Mouse (Mus musculus) mouse trophoblast stem cell (cell line): ENCODE results near the gene Slc13a5.

ENCODE experiments used
- in situ Hi-C, 2 experiments: fragments of 300-500 bp; cut with MseI, MboI; formaldehyde crosslinking; loops; 2 replicates in 1 of 2; 3 replicates in 1 of 2; pipeline ENCODE4 v1.15.1; 2025

Gene Slc13a5

DNA sequence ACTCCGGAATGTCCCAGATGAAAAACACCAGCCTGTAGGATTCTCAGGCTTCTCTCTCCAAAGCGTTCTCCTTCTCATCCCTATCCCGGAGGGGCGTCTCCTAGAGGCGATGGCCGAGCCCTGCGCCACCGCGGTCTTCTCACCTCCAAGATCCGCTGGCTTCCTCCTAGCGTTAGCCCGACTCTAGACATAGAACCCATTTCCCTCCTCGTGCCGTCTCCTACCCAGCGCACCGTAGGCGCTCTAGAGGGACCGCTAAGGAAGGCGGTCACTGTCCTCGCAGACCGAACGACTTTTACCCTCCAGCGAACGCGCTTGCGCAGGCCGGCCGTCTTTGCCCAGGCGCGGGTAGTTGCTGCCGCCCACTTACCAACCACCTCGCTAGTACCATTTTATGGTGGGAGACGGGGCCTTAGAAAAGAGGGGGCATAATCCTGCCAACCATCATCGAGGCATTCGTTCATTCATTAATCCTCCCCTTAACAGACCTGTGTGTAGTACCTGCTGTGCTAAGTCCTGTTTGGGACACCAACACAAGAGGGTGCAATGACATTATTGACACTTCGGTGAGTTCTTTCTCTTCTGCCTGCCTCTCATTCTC is at the start of gene Slc13a5:
Slc13a5 (minus strand) TSS at position 263 of the 601 bp plus-strand sequence.
- in situ Hi-C loops, result no loop called here

DNA sequence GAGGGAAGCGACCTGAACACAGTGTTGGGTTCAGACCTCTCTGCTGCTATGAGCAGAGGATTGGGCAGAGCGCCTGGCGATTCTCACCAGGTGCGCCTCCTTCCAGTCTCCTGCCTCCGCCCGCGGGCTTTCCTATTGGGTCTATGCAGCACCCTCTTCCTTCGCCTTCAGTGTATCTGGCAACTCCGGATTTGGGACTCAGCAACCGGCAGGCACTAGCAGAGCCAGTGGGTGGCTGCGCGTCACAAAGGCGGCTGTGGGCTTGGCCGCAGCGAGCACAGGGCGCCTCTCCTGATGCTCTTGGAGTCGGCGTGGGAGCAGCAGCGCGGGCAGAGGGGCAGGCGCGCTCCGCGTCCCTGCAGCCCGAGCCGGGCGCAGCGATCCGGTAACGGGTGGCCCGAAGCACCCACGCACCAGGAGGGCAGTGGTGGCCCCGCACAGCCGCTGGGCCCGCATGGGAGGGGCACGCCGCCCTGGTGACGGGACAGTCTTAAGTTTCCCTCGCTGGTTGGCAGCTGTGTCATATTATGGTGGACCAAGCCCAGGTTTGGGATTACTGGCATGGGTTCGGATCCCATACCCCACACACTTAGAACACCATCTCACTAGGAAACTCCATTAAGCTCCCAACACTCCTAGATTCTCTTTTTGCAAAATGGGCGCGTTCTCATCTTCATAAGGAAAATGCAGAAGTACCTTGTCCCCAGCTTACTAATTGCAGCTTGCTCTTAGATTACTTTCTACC is 47.3 kb upstream of the Slc13a5 start, which contains the start of gene Fbxo39:
Fbxo39 (plus strand) TSS at position 294 of the 745 bp plus-strand sequence.
- in situ Hi-C loops, result loop anchor here in 1 of 2 experiments (10.0 kb wide), 1 partner anchor 90 kb away; no protein-coding TSS in a partner anchor

DNA sequence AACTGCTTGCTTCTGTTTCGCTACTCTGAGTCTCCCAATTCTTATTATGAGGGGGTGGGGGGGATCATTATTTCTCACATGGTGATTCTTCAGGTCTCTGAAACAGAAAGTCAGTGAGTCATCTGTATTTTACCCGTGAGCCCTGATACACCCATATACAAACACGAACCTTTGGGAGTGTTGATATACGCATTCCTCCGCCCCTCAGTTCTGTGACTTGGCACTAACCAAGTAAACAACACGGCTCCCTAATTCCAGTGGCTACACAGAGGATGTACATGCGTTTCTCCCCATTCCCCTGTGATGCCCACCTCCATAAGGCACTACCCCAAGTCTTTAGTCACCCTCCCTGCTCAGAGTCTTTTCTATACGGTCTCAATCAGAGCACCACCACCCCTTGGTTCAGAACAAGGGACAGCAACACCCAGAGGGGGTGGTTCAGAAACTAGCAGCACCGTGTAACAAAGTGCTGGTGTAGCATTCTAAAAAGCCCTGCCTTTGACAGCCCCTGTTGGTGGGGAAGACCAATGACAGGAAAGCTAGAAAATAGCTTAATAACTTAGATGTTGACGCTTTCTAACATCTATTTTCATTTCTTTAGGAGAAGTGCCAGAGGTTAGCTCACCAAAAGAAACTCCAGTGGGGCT is 44.5 kb upstream of the Slc13a5 start:
- in situ Hi-C loops, result loop anchor here in 1 of 2 experiments (10.0 kb wide), 1 partner anchor 87 kb away; no protein-coding TSS in a partner anchor

DNA sequence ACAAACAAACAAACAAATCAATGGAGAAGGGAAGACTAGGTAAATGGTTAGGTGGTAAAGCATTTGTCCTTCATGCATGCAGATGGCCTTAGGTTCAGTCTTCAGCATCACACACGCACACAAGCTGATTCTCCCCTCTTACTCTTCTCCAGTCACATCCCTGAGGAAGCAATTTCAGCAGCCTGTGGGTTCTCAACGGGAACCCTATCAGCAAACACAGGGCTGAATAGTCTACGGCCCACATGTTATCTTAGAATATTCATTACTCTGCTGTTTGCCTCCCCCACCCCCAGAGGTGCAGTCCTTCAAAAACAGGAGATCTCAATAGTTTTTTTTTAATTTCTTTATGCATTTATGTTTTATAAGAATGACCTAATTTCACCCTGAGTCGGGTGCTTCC is 43.5 kb upstream of the Slc13a5 start:
- in situ Hi-C loops, result loop anchor here in 1 of 2 experiments (10.0 kb wide), 1 partner anchor 86 kb away; no protein-coding TSS in a partner anchor

DNA sequence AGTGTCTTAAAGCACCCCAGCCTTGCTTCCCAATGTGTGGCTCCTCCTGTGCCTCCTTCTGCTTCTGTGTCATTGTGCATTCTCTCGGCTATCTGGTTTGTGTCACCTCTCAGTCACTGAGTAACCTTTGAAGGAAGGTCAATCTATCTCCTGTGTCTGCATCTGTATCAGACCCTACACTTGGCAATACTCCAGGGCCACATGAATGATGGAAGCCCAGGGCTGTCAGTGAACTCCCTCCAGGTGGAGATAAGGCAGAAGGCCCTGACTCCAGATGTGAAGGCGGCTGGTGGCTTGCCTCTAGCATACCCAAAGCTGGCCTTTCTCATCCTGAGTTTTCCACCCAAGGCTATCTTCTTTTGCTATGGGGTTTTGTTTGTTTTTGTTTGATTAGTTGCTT is 42.0 kb upstream of the Slc13a5 start:
- in situ Hi-C loops, result no loop called here

DNA sequence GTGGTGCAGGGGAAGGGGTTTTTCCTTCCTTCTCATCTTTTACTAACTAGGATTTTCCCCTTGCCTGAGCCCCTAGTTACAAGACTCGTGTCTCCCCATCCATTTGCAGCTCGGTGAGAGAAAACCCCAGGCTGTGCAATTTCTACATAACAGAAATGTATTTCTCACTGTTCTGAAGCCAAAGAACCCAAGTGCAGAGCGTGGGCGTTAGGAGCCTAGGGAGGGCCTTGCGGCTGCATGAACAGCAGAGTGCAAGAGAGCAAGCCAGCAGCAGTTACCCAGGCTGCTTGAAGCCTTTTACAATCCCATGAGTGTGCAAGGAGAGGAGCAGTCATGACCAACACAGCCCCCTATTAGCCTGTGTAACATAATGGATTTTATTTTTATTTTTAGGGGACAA is 40.4 kb upstream of the Slc13a5 start:
- in situ Hi-C loops, result no loop called here

DNA sequence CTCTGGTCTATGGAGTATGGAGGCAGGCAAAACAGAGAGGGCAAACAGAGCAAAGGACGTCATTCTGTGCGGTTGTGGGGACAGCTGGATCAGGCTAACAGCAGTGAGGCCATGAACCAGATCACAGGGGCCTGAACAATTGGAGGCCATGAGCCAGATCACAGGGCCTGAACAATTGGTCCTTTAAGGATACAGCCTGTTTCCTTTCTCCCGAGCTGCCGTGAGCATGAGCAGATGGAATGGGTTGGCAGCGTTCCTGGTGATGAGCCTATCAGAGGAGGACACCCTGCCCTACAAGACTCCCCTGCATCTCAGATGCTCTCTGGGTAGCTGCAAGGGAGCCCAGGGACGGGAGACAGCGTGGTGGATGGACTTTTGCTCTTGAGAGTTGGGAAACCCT is 35.2 kb upstream of the Slc13a5 start:
- in situ Hi-C loops, result no loop called here

DNA sequence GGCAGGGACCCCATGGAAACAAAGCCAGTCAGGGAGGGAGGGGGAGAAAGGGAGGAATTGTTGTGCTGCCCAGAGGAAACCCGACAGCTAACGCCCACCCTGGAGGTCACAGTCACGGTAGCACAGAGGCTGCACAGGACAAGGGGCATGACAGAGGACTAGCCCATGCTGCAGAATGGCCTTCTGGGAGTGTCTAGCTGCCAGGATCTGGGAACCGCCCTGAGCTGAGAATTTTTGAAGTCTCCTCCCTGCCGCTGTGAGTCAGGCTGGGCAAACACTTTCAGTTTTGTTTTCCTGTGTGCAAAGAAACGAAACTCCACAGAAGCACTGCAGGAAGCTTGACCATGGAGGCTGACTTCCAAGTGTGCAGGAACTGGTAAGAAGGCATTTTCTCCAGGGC is 34.3 kb upstream of the Slc13a5 start, which contains the start of gene Xaf1:
Xaf1 (plus strand) TSS at position 296 of the 400 bp plus-strand sequence.
- in situ Hi-C loops, result no loop called here

DNA sequence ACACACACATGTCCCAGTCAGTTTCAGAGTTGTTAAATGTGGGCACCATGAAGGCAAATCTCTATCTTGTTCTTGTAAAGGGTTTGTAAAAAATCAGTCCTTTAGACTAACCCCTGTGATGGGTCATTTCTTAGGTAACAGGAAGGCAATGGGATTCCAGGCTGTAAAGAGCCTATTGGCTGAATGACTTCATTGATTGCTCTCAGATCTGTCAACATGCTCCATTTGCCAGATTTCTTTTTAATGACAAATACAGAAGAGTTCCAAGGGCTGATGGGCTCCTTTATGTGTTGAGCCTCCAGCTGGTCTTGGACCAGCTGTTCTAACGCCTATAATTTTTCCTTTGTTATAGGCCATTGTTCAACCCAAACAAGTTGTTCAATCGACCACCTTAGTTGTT is 26.1 kb upstream of the Slc13a5 start:
- in situ Hi-C loops, result no loop called here

DNA sequence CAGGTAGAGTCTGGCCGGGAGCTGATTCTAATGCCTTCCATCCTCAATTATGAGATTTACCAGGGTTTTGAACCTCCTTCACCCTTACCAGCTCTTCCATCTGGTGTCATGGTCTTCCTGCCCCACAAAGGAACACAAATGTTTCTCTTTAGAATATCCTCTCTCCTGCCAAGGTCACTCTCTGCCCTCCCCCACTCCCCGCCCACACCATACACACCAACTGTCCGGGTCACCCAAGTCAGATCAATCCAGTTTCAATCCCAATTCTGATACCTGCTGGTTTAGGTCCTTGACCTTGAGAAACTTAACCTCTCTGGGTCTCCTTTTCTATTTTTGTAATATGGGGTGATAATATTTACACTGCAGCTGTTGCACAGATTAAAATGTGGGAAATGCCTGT is 20.5 kb upstream of the Slc13a5 start:
- in situ Hi-C loops, result no loop called here

DNA sequence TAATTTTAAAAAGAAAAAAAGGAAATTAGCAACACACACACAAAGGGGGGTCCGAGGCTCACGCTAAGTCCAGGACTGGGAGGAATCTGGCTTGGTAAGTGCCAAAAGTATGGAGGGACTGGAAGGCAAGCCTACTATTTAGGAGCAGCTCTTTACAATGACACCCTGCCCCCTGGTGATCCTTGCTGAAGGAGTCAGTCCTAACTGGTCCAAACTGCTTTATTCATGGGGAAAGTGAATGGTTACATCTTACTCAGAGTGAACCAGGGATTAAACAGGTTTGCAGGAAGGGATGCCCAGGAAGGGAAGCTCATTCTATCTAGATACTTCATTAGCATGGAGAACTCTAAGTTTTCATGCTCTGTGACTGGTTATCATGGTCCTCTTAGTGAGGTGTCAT is 20.1 kb upstream of the Slc13a5 start:
- in situ Hi-C loops, result no loop called here

DNA sequence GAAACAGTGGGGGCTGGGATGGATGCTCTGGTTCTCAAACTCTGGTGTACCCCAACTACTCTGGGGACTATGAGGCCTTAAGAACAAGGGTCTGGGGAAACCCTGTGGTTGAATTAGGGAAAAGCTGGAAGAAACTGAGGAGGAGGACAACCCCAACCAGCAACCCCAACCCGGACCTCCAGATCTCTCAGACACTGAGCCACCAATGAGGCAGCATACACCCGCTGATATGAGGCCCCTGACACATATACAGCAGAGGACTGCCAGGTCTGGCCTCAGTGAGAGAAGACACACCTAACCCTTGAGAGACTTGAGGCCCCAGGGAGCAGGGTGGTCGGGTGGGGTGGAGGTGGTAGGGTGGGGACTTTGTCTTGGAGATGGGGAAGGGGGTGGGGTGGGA is 19.6 kb upstream of the Slc13a5 start:
- in situ Hi-C loops, result no loop called here

DNA sequence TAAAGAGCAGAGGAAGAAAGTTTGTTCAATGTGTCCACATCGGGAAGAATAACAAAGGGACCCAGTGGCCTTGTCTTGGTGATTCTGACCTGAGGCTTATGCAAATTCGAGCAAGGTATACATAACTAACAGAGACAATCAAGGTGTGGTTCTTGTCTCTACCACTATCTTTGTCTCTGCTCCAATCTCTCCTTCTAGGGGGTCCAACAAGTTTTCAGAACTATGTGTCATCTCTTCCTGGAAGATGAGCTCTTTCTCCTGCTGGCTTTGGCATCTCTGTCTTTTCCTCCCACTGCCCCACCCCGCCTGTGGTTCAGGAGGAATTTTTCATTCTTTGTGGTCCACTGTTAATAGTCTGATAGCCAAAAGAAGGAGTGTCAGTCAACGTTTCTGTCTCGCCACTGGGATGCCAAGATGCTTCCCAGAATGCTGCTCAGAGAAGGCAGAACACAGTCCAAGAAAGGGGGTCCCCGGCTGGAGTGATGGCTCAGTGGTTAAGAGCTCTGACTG is 19.0 kb upstream of the Slc13a5 start:
- in situ Hi-C loops, result no loop called here

DNA sequence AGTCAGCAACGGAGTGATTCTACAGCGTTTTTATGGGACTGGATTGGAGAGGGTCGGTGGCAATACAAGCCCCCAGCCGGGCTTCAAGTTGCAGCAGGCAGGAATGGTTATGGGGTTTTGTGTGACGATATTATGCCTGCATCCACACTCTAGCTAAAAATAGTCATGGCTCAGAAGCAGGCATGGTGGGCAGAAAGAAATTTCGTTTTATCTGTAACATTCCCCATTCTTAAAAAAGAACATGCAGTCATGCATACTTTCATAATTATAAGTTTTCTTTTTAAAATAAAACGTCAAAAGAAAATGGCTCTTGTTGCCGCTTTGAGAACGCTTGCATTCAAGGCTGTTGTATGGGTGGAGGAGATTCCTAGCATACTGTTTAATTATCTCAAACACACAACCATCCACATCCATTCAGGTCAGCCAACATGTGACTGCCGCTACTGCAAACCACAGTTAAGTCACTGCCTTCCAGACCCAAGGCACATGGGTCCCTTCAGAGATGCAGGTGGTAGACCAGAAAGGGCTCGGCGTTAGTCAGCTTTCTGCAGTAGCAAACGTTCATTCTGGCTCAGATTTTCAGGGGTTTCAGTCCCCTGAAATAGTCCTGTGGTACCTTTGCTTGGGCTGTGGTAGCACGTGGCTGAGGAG is 17.6 kb upstream of the Slc13a5 start:
- in situ Hi-C loops, result no loop called here

DNA sequence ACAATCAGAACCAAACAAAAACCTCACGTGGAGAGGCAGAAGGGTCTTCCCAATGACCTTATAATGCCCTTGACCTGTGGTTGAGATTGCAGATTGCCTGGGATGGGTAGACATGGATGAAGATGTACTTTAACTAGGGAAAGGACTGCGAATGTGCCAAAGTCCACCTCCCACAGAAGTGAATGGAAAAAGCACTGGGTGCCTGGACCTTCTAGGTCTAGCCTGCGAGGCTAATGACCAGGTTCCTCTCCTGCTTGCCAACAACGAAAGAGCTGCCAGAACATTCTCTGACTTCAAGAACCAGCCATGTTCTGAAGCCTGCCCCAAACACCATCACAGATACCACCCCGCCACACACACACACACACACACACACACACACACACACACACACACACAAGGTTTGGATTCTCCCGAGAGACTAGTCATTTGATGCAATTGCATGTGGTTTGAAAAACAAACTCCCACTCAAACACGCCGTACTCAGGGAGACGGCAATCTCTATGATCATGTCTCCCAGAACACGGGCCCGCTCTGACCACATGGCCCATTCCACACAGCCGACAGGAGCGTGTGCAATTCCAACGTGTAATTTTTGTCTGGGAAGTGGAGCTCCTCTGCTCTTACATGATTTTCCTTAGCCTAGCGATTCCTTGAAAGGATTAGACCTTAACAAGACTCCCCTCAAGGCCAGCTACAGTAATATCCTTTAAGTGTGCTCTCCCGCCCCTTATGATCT is 16.6 kb upstream of the Slc13a5 start:
- in situ Hi-C loops, result no loop called here

DNA sequence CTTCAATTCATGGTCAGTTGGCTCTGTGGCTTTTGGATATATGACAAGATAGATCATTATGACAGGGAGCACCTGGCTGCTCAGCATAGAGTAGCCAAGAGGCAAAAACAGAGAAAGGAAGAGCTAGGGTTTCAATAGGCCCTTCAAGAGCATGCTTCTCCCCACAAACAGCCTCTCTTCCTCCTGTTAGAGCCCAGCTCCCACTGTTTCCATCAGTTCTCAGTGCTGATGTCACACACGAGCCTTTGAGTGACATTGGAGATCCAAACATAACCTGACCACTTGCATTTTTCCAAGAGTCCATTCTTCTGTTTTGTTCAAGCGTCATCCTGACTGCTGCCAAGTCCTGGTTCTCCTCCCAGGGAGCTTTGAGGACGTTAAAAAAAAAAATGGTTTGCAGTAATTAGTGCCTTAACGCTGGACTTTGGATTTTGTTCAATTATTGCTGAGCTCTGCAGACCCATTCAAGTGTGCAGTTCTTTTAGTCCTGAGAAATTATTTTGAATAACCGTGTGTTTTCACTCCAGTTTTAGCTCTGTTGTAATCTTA is 14.9 kb upstream of the Slc13a5 start:
- in situ Hi-C loops, result no loop called here

DNA sequence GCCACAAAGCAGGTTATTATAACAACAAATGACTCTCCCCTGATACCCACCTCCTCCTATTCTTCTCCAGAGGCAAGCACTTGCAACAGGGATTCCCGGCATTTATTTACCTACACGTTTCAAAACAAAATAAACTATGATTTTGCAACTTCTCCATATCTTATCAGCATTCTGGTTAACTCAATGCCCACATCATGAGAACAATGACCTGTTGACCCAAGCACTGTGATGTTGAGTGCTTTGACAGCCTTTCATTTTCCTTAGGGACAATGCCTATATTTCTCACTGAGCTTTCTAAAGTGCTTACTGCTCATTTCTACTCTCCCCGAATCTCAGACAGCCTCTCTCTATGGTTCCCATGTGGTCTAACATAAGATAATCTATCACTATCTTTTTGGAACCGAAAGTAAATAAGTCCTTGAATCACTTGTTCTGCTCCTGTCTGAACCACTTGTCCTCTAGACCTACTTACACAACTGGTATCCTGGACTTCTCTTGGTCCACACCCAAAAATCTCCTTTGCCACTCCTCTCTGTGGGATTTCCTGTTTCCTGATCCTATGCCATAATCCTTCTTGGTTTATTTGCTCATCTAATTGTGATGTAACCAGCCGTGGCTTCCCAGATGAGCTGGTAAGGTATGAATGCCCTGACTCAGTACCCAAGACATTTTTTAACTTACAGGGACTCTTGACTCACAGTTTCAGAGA is 14.3 kb upstream of the Slc13a5 start:
- in situ Hi-C loops, result no loop called here

DNA sequence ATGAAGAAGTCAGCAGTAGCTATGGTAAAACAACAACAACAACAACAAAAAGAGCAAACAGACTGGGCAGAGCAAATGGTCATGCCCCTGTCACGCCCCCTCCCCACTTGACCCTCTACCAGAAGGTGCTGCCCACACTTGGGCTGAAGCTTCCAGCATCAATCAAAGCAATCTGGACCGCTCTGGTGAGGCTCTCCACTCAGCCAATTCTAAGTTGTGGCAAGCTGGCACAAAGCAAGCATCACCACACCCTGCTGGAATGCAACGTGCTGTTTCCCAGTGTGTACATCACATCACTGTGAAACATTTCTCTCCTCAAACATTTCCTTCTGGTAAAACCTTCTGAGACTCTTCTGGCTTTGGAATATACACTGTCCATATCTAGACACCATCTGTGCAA is 6.3 kb upstream of the Slc13a5 start:
- in situ Hi-C loops, result no loop called here

DNA sequence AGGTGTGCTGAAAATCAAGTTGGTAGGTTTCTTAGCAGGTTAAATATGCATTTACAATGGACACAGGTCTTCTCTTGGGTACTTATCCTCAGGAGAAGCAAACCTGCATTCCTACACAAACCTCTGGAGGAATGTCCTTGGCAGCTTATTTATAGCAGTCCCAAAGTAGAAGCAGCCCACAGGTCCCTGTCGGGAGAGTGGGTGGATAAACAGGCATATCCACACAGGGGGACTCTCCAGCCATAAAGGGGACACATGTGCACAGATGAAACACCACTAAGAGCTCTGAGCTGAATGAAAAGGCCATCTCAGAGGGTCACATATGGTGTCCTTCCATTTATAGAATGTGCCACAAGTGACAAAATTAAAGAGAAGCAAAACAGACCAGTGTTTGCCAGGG is 4.7 kb upstream of the Slc13a5 start:
- in situ Hi-C loops, result no loop called here
